Mouse (Mus musculus) embryonic facial prominence, embryonic 11.5 days (tissue): ENCODE results near the gene Cadps2. TPM values are rescaled to one million over a fixed set of nuclear protein-coding genes. Genes with fewer than 3 reads are reported as not detected.

ENCODE experiments used
- ATAC-seq: fragments of 200-750 bp; cut with Nextera tagmentation; replicated peaks from 2 replicates; pipeline ENCODE4 v1.8.0; 2017; ENCODE audit warnings: low read depth; ENCODE audit not compliant: insufficient number of reproducible peaks, low FRiP score, low TSS enrichment
- DNase-seq: peaks from one replicate; pipeline ENCODE4 v3.0.0-alpha.2; 2015; ENCODE audit warnings: low spot score
- H3K27ac ChIP-seq: fragments of 300-500 bp; sonication (generic); replicated peaks from 2 replicates; pipeline ENCODE4 v1.5.1; 2014; ENCODE audit warnings: mild to moderate bottlenecking, low read depth, low read length, control low read depth
- H3K27me3 ChIP-seq: fragments of 300-500 bp; sonication (generic); 2 replicates; pipeline ENCODE4 v1.6.1; 2014; ENCODE audit warnings: mild to moderate bottlenecking, low read length, moderate library complexity, mixed read lengths; ENCODE audit not compliant: control insufficient read depth, insufficient read depth
- H3K36me3 ChIP-seq: fragments of 300-500 bp; sonication (generic); replicated peaks from 2 replicates; pipeline ENCODE4 v1.6.1; 2014; ENCODE audit warnings: low read depth, mild to moderate bottlenecking, low read length, moderate library complexity, mixed read lengths; ENCODE audit not compliant: control insufficient read depth, insufficient read depth
- H3K4me1 ChIP-seq: fragments of 300-500 bp; sonication (generic); 2 replicates; pipeline ENCODE4 v1.6.1; 2014; ENCODE audit warnings: low read length, mixed read lengths; ENCODE audit not compliant: control insufficient read depth, insufficient read depth
- H3K4me2 ChIP-seq: fragments of 300-500 bp; sonication (generic); 2 replicates; pipeline ENCODE4 v1.6.1; 2014; ENCODE audit warnings: low read depth, mild to moderate bottlenecking, control low read depth, low read length, moderate library complexity
- H3K4me3 ChIP-seq: fragments of 300-500 bp; sonication (generic); 2 replicates; pipeline ENCODE4 v1.5.1; 2014; ENCODE audit warnings: low read depth, low read length, control low read depth
- H3K9ac ChIP-seq: fragments of 300-500 bp; sonication (generic); replicated peaks from 2 replicates; pipeline ENCODE4 v1.6.1; 2014; ENCODE audit warnings: mild to moderate bottlenecking, control low read depth, low read length
- H3K9me3 ChIP-seq: fragments of 300-500 bp; sonication (generic); replicated peaks from 2 replicates; pipeline ENCODE4 v1.6.1; 2016; ENCODE audit warnings: mild to moderate bottlenecking, low read length, inconsistent platforms, mixed read lengths; ENCODE audit not compliant: control insufficient read depth
- WGBS: fragments of 180-500 bp; shearing (Covaris S2); extraction: QIAGEN DNeasy Blood & Tissue Kit; methylation state at CpG from one replicate; pipeline ENCODE4 v1.1.7; 2014; 5-methylcytosine and 5-hydroxymethylcytosine counted together
- polyA plus RNA-seq: library from polyadenylated mRNA; unstranded; fragments of >200 nt; fragmentation: Nextera tagmentation; extraction: Ambion mirVana; gene quantifications from 2 replicates; pipeline ENCODE4 v1.2.1, GENCODE M21; 2014

The Cadps2 gene
- polyA plus RNA-seq, 1 experiment from 2014 or later: 2.8 TPM

DNA sequence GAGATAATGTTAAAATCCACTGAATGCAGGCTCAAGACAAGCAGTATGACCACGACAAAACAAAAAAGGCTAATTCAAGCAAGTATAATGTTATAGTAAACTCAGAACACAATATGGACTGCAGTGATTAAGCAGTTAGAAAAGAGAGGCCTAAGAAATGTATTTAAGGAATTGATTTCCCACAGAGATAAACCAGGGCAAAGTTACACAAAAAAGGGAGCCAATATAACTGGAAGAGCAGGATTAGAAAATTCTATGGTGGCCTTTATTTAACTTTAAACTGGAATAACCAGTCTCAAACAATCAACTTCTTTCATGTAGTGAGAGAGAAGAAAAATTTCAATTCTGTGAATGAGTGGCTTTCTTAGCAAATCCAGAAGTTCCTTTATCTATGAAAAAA lies 289.3 kb downstream of the Cadps2 start:
- WGBS: 79% methylated on average over 1 of the region's 1 CpGs
- no peak overlapping the region for H3K4me2 ChIP-seq
- no peak overlapping the region for H3K4me3 ChIP-seq
- DNase-seq (no peak), ATAC-seq (no peak)
- no peaks in the 10 kb centered on the region for H3K9me3 ChIP-seq
- H3K9ac ChIP-seq: no peak overlapping the region
- no peaks in the 10 kb centered on the region for H3K36me3 ChIP-seq
- no peaks in the 10 kb centered on the region for H3K27me3 ChIP-seq
- no peak overlapping the region for H3K27ac ChIP-seq
- no peaks in the 10 kb centered on the region for H3K4me1 ChIP-seq

DNA sequence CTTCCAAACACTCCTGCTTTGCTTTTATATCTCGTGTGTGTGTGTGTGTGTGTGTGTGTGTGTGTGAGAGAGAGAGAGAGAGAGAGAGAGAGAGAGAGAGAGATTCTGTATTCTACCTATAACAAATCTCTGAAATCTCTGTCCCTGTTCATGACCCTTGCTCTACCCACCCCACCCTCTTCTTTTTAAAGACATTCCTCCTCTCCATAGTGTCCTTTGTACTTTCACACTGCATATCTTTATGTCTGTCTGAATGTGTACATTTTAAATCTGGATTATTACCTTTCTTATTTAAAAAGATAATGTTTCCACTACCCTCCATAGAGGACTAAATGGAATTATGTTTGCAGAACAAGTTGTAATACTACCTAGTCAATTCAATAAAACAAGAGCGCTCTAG lies 315.5 kb downstream of the Cadps2 start:
- Histone ChIP-seq H3K36me3 (no peaks in the 10 kb centered on the region), H3K9ac (no peak overlapping the region), H3K4me1 (no peaks in the 10 kb centered on the region), H3K27me3 (no peaks in the 10 kb centered on the region), H3K4me2 (no peak overlapping the region), H3K27ac (no peak overlapping the region), H3K9me3 (no peaks in the 10 kb centered on the region), H3K4me3 (no peak overlapping the region)
- ATAC-seq (no peak), DNase-seq (no peak)
- 93% methylated on average over 2 of the region's 2 CpGs for WGBS

DNA sequence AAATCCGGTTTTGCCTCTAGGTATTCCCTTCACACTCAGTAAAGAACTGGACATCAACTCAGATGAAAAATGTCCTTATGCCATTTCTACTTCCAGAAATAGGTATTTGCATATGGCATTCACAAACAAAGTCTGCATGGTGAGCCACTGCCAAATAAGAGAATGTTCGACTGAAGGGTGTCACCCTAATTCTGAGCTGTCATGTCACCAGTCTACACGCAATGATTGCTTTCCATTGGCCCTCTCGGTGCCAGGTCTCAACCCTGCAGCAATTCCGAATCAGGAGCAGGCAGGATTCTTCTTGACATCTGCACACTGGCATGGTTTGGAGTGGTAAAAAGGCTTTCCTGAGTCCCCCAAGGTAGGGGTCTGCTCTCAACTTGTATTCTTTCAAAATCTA lies 316.7 kb downstream of the Cadps2 start:
- H3K4me3 ChIP-seq: no peak overlapping the region
- no peak overlapping the region for H3K9ac ChIP-seq
- no peaks in the 10 kb centered on the region for H3K4me1 ChIP-seq
- H3K27me3 ChIP-seq: no peaks in the 10 kb centered on the region
- H3K36me3 ChIP-seq: no peaks in the 10 kb centered on the region
- DNase-seq: no peak
- 90% methylated on average over 5 of the region's 5 CpGs for WGBS
- no peak overlapping the region for H3K4me2 ChIP-seq
- no peak overlapping the region for H3K27ac ChIP-seq
- no peaks in the 10 kb centered on the region for H3K9me3 ChIP-seq
- ATAC-seq: no peak

DNA sequence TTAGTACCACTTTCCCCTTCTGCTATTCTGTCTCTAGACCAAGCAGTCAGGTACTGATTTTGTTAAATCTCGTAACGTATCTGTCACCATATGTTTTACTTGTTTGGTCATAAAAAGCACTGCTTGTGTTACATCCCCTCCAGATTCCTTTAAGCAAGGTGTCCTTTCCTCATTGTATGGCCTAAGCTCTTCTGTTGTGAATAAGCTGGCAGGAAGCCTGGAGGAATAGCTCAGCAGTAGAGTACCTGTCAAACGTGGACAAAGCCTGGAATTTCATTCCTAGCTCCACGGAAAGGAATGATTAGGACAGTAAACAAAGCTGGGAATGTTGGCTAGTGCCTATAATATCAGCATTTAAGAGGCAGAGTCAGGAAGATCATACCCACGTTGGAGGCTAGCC lies 340.6 kb downstream of the Cadps2 start:
- no peak for DNase-seq
- Histone ChIP-seq H3K27me3 (no peaks in the 10 kb centered on the region), H3K4me1 (no peaks in the 10 kb centered on the region), H3K4me3 (no peak overlapping the region), H3K9me3 (no peaks in the 10 kb centered on the region), H3K9ac (no peak overlapping the region), H3K36me3 (no peaks in the 10 kb centered on the region), H3K27ac (no peak overlapping the region), H3K4me2 (no peak overlapping the region)
- ATAC-seq: no peak
- 62% methylated on average over 5 of the region's 5 CpGs for WGBS

DNA sequence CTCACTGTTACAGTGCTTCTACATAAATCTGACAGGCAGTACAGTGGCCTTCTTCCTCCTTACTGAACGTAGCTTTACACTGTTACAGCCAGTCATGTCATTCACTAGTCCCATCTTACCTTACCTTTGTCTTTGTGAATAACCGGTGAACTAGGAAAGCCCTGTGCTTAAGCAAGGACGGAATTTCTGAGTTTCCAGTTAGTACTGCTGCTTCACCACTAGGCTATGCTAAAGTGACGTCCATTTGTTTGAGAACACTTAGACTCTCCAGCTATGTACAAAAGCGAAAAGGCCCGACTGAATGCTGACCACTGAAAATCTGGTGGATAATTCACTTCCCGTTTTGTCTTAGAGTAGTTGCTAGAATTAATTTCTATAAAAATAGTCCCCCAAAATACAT lies 347.4 kb downstream of the Cadps2 start:
- Histone ChIP-seq H3K4me1 (no peaks in the 10 kb centered on the region), H3K36me3 (no peaks in the 10 kb centered on the region), H3K9ac (no peak overlapping the region), H3K4me2 (no peak overlapping the region), H3K27me3 (no peaks in the 10 kb centered on the region), H3K4me3 (no peak overlapping the region), H3K9me3 (no peaks in the 10 kb centered on the region), H3K27ac (no peak overlapping the region)
- DNase-seq (peak; percentile 52), ATAC-seq (peak; percentile 75; the same call in 1 of the 2 replicates)
- WGBS: 44% methylated on average over 7 of the region's 7 CpGs

DNA sequence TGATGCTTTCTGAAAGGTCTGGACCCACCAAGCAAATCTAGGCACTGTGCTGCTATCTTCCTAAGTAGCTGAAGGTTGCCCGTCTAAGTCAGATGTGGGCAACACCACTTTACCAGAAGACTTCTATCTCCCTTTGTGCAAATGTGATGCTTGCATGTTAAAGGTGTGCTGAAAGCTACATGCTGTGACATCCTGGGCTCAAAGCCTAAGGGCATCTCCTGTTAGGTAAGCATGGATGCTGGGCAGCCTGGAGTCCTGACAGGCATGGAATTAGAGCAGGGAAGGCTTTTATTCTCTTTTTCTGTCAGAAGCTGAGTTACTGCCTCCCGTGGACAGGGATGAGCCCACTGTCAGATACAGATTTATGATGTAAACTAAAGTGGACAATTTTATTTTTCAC lies 348.8 kb downstream of the Cadps2 start:
- no peak overlapping the region for H3K27ac ChIP-seq
- no peaks in the 10 kb centered on the region for H3K4me1 ChIP-seq
- no peaks in the 10 kb centered on the region for H3K9me3 ChIP-seq
- ATAC-seq (no peak), DNase-seq (no peak)
- H3K36me3 ChIP-seq: no peaks in the 10 kb centered on the region
- WGBS: 80% methylated on average over 2 of the region's 2 CpGs
- no peak overlapping the region for H3K4me2 ChIP-seq
- no peaks in the 10 kb centered on the region for H3K27me3 ChIP-seq
- no peak overlapping the region for H3K9ac ChIP-seq
- no peak overlapping the region for H3K4me3 ChIP-seq

DNA sequence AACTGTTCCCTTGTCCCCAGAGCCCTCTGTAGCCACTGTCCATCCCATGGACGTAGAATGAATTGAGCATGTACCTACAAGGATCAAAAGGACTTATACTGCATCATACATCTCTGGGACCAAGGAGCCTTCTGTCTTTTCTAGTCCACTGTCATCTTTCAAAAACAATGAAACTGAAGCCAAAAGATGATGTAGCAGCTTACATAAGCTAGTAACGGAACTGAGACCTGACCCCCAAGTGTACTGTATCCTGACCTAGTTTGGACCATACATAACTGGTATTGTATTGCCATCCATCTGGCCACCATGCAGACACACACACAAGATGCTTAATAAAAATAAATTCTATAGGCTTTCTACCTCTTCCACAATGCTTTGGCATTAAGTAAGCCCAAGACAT lies 350.2 kb downstream of the Cadps2 start:
- Histone ChIP-seq H3K4me3 (no peak overlapping the region), H3K4me2 (no peak overlapping the region), H3K4me1 (no peaks in the 10 kb centered on the region), H3K36me3 (no peaks in the 10 kb centered on the region), H3K27me3 (no peaks in the 10 kb centered on the region), H3K27ac (no peak overlapping the region), H3K9me3 (no peaks in the 10 kb centered on the region), H3K9ac (no peak overlapping the region)
- DNase-seq (no peak), ATAC-seq (no peak)
- WGBS: 82% methylated on average over 2 of the region's 2 CpGs

DNA sequence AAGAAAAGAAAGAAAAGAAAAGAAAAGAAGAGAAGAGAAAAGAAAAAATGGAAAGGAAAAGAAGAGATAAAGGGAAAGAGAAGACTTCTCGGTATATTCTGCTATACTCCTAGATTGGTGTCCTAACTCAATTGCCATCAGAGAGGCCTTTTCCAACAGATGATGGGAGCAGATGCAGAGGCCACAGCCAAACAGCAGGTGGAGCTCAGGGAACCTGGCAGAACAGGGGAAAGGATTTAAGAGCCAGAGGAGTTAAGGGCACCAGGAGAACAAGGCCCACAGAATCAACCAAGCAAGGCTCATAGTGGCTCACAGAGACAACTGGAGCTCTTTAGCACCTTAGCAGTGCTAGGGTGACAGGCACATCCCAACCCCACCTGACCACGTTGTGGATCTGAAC lies 366.5 kb downstream of the Cadps2 start:
- no peak overlapping the region for H3K4me3 ChIP-seq
- WGBS: 64% methylated on average over 2 of the region's 2 CpGs
- no peak overlapping the region for H3K27ac ChIP-seq
- no peaks in the 10 kb centered on the region for H3K36me3 ChIP-seq
- no peak overlapping the region for H3K4me2 ChIP-seq
- ATAC-seq: no peak
- H3K9me3 ChIP-seq: no peaks in the 10 kb centered on the region
- no peaks in the 10 kb centered on the region for H3K4me1 ChIP-seq
- no peaks in the 10 kb centered on the region for H3K27me3 ChIP-seq
- peak; percentile 39 for DNase-seq
- no peak overlapping the region for H3K9ac ChIP-seq
